Mouse (Mus musculus) adrenal gland (tissue): ENCODE results near the gene Ptgs2.

ENCODE experiments used
- intact Hi-C: fragments of 180-260 bp; cut with DNase I; formaldehyde crosslinking; loops from one replicate; pipeline ENCODE4 v1.15.1; 2025
- long read RNA-seq, 2 experiments: library from polyadenylated mRNA; unstranded; transcript quantifications; one replicate each; pipeline ENCODE4 v2.0.0; 2020; ENCODE audit warnings: borderline replicate concordance in 1 of 2; ENCODE audit not compliant: insufficient replicate concordance in 1 of 2

Gene Ptgs2
- long read RNA-seq, experiment 1: 0 reads
- long read RNA-seq, experiment 2, full-length matches to known transcripts: 1 of 1 reads
- long read RNA-seq, experiment 2, partial matches to known transcripts: 0 of 1 reads
- long read RNA-seq, experiment 2, other reads (novel, unspliced or antisense): 0 of 1 reads

GRCm38 (mm10) chr1:150099790-150100333 is at the start of gene Ptgs2:
Gene Ptgs2, plus strand, starts transcription at chr1:150100031.
- intact Hi-C loops: no loop called here

GRCm38 (mm10) chr1:150050256-150050655 is 49.6 kb upstream of the Ptgs2 start:
- intact Hi-C loops: no loop called here

DNA sequence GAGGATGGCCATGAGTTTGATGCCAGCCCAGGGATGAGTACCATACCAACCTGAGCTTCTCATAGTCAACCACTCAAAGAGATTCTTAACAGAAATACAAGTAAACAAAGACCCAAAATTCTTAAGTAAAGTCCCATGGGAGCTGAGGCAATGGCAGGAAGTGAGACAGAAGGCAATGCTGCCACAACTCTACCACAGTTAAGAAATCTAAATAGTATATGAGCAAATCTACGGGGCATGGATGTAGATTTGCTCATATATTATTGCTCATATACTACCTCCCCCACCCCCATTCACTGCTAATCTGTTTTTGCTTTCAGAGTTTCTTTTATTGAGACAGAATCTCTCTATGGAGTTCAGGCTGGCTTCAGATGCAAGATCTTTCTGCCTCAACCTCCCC is 34.1 kb upstream of the Ptgs2 start:
- intact Hi-C loops: no loop called here

- intact Hi-C loops: no loop called here
Observed at GRCm38 (mm10) chr1:150072880-150073279, 27.0 kb upstream of the Ptgs2 start.

- intact Hi-C loops: loop anchor here (5.0 kb wide), 1 partner anchor 217 kb away; no protein-coding TSS in a partner anchor
Observed at GRCm38 (mm10) chr1:150074609-150075008, 25.2 kb upstream of the Ptgs2 start.

- intact Hi-C loops: no loop called here
Observed at GRCm38 (mm10) chr1:150089040-150089692, 10.7 kb upstream of the Ptgs2 start.

DNA sequence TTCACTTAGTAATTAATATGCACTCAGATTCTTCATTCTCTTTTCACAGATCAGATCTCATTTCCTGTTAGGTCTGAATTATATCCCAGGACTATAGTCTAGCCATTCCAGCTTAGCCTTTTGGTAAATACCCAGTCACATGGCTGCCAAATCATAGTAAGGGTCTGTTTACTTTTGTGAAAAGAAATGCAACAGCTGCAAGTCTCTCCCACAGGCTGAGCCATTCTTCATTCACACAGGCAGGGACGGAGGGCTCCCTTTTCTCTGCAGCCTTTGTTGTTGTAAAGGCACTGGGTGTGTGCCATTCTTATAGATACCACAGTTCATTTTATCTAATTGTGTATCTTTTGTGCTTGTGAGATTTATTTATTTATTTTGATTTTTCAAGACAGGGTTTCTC is 9.6 kb upstream of the Ptgs2 start:
- intact Hi-C loops: no loop called here

GRCm38 (mm10) chr1:150097036-150097435 is 2.8 kb upstream of the Ptgs2 start:
- intact Hi-C loops: no loop called here

DNA sequence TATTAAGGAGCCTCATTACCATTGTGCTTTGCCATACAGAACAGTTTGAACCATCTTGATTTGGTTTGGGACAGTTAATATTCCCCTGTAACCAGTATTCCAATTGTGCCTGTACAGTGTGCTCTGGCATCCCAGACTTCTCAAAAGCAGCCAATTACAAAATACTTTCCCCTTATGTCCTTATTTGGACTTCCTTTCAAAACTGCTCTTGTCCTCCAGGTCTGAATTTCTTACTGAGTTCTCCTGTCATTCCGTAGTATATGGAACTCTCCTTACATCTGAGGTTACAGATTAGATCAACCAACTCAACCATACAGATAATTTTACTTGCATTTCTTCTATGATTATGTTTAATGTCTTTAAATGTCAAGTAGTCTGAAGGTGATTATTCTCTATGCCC is 2.1 kb upstream of the Ptgs2 start:
- intact Hi-C loops: no loop called here

GRCm38 (mm10) chr1:150099374-150099773 is 457 bp upstream of the Ptgs2 start:
- intact Hi-C loops: no loop called here

DNA sequence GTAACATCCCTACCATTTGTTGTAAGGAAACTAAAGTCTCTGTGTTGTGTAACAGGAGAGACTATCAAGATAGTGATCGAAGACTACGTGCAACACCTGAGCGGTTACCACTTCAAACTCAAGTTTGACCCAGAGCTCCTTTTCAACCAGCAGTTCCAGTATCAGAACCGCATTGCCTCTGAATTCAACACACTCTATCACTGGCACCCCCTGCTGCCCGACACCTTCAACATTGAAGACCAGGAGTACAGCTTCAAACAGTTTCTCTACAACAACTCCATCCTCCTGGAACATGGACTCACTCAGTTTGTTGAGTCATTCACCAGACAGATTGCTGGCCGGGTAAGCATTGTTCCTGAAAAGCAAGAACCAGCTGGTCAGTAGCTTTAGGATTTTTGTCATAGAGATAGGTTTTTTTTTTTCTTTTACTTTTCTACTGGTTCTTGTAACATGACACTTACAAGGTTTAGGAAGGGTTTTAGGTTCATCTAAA is 4.4 kb downstream of the Ptgs2 start:
- intact Hi-C loops: no loop called here

DNA sequence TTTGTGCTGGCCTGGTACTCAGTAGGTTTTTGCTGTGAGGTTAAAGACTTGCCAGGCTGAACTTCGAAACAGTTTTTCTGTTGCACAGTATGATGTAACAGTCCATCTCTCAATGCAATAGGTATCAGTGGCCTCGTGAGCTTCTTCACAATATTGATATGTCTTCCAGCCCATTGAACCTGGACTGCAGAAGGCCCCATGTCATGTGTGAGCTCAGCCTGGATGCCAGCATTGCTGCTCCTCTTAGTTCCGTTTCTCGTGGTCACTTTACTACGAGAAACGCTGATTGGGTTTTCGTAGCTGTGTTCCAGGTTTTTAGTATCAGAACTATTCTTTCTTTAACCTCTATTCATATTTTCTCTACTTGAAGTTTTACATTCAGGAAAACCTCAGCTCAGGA is 6.9 kb downstream of the Ptgs2 start:
- intact Hi-C loops: no loop called here

DNA sequence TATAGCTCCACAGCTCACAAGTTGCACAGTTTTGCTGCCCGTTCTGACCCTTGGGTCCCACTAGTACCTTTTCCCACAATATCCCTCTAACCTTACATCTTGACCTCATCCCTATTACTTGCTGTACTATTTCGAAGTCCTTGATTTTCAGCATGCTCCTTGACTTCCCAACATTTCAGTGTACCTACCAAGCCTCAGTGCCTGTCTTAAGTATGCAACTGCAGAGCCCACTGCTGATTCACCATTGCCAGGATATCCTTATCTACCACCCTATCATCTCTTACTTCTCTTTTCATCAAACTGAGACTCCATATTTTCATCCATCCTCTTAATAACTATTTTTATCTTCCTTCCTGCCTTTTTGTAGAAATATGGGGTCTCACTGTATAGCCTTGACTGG is 9.8 kb downstream of the Ptgs2 start:
- intact Hi-C loops: no loop called here

DNA sequence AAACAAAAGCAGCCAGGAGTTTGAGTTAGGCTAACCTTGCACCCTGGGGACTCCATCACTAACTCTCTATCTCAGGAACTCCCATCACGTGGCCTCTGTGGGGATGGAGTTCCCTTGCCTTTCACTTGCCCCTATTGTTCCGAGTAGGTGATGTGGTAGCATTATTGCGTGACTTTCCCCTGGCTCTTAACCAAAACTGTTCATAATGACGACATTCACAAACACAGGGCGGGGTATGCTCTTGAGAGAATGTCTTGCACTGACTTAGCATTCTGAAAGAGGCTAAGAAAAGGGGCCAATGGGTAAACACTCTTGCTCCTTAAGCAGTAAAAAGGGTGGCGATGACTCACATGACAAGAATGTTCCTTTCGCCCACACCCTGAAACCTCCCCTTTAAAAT is 15.5 kb downstream of the Ptgs2 start:
- intact Hi-C loops: no loop called here

GRCm38 (mm10) chr1:150118352-150118751 is 18.5 kb downstream of the Ptgs2 start:
- intact Hi-C loops: no loop called here

DNA sequence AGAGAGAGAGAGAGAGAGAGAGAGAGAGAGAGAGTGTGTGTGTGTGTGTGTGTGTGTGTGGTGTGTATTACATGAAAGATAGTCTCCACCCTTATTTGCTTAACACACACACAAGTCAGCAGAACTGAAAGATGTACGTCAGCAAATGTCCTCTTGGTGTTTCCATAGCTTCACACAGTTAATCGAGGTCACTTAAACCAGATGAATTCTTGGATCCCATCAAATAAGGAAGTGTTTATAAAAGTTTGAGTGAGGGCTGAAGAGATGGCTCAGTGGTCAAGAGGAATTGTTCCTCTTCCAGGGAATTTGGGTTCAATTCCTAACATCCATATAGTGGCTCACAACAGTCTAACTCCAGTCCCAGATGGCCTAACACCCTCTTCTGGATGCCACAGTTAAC is 25.7 kb downstream of the Ptgs2 start:
- intact Hi-C loops: no loop called here

DNA sequence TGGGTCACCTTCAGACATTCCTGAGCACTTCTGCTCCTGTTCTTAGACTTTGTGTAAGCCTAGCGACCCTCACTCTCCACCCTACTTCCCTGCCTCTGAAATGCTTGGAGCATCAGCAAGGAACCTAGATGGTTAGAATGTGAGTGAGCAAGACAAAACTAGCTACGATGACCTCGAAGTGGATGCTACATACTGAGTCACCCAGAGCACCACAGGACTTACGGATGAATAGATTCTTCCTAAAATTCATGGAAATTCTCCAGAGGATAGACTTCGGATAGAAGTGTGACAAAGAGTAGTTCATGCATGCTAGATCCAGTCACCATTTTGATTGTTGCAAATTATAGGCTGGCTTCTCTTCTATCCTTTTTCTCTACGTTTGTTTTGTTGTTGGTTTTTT is 30.2 kb downstream of the Ptgs2 start:
- intact Hi-C loops: no loop called here

DNA sequence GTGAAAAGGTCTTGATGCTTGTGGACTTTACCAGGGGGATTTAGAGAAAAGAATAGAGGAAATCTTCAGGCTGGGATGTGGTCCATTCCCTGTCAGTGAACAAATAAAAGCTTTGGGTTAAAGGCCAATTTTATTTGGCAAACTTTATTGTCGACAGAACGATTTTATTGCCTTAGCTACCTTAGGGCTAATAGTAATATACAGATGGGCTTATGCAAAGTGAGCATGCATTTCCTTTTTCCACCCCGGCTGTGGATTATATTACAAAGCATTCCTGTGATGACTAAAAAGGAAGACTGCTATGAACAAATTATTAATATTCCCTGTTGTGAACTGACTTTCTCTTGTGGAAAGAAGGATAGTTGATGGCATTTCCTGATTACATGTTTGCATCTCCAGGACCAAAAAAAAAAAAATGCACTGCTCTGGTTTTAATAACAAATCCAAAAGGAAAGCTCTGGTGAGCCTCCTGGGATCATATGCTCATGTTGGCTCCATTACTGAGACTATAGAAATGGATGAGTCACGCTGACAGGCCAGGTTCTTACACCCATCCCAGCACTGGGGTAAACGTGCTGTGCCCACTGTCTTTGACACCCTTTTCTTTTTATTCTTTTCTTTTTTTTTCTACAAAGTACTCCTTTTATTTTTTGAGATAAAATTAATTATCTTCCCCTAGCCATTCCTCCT is 30.9 kb downstream of the Ptgs2 start:
- intact Hi-C loops: no loop called here

GRCm38 (mm10) chr1:150135350-150135749 is 35.5 kb downstream of the Ptgs2 start:
- intact Hi-C loops: no loop called here

DNA sequence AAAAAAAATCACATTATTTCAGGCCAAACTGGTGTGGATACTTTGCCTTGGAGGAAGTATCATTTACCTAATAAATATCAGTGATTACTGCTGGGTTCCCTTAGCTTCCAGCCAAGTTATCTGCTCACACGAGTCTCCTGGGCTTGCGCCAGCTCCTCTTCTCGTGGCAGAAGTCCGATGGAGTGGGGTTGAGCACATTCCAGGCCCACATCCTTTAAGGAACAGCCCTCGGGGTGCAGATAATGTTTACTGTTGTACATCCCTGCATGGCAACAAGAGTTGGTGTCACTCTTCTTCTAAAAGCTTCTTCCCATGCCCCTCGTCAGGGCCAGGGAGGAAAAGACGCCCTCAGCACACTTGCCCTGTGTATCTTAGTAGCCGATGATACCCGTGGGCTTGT is 39.9 kb downstream of the Ptgs2 start:
- intact Hi-C loops: no loop called here

DNA sequence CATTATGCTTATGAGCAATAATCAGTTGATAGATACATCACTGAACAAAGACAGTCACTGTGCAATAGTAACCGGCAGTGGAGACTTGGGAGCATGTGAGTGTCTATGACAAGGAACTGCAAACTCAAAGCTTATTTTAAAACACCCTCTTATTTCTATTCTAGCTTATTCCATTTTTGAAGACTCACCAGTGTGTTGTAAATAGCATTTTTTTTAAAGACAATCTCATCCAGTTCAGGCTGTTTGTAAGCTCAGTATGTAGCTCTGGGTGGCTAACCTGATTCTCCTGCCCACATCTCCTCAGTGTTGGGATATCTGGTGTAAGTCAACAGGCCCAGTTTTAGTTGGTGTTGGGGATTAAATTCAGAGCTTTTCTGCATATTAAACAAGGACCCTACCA is 42.1 kb downstream of the Ptgs2 start:
- intact Hi-C loops: no loop called here

DNA sequence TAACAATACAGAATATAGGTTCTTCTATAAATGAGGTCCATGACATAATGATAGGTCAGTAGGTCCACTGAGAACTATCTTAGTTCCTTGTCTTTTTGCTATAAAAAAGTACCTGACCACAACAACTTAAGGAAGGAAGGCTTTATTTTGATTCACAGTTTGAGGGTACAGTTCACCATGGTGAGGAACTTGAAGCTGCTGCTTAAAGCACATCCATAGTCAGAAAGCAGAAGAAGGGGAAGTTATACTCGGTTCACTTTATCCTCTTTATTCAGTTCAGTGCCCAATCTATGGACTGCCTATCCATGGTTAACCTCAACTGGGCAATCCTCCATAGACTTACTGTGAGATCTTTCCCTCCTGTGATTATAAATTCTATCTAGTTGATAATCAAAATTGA is 43.7 kb downstream of the Ptgs2 start:
- intact Hi-C loops: no loop called here
